Comparison of ENCODE assay signal across 22 mouse cellular contexts in genomic region chr10:117760831-117761335, GRCm38 (mm10). TPM values are rescaled to one million over a fixed set of nuclear protein-coding genes. Genes with fewer than 3 reads are reported as not detected.
DNase-seq lines count a peak whose midpoint lies in the region; ATAC-seq lines count a peak whose summit lies in the region.
"Had no signal": no experiment of that assay in that cellular context is flagged by ENCODE, and none has a peak within 500 bp of the region (broad histone marks: within the 10 kb centered on the region; RNA-seq: fewer than 3 reads in every experiment).

No protein-coding gene starts in this region.

- peaks cover 46% of the 10 kb centered on the region for H3K36me3 ChIP-seq in midbrain, embryonic 11.5 days (ENCODE audit: control insufficient read depth, insufficient read depth, low read length)
- peaks cover 92% of the 10 kb centered on the region for H3K36me3 ChIP-seq in midbrain, embryonic 13.5 days
- peaks cover 96% of the 10 kb centered on the region for H3K36me3 ChIP-seq in hindbrain, embryonic 14.5 days (replicated peaks; ENCODE audit: control insufficient read depth, insufficient read depth)

- no peak overlapping the region for H3K4me3 ChIP-seq in midbrain, embryonic 11.5 days (ENCODE audit: low read depth, low read length)
- H3K4me3 ChIP-seq in midbrain, embryonic 13.5 days (replicated peaks): no peak overlapping the region
- no peak overlapping the region for H3K4me3 ChIP-seq in hindbrain, embryonic 14.5 days (replicated peaks; ENCODE audit: low read length)

- H3K4me1 ChIP-seq in midbrain, embryonic 11.5 days (ENCODE audit: control insufficient read depth, insufficient read depth, low read length): no peaks in the 10 kb centered on the region
- no peaks in the 10 kb centered on the region for H3K4me1 ChIP-seq in midbrain, embryonic 13.5 days (replicated peaks)
- no peaks in the 10 kb centered on the region for H3K4me1 ChIP-seq in hindbrain, embryonic 14.5 days (replicated peaks; ENCODE audit: control insufficient read depth, insufficient read depth, low read length)

- DNase-seq in midbrain, embryonic 11.5 days (ENCODE audit: low spot score, missing footprints): peak; percentile 65
- DNase-seq in 3T3-L1 (ENCODE audit: low read depth, low spot score): peak; percentile 94
- DNase-seq in hindbrain, embryonic 14.5 days (ENCODE audit: low spot score): no peak
- DNase-seq: adrenal gland, adult 2 months; adrenal gland, adult 8-10 months; adrenal gland, postnatal 10 days; adrenal gland, postnatal 14 days; adrenal gland, postnatal 25 days; adrenal gland, postnatal 36 days; B cell, adult 2 months; cerebellum, adult 11 months; cerebellum, adult 11-12 months; cerebellum, adult 18-20 months; cerebellum, adult 2 months had no signal

- no peak for ATAC-seq in midbrain, embryonic 11.5 days (ENCODE audit: low FRiP score)
- no peak for ATAC-seq in midbrain, embryonic 13.5 days
- ATAC-seq in erythroblast, adult 5-6 weeks (replicated peaks; ENCODE audit: low FRiP score, poor library complexity, severe bottlenecking): 0 out of 2 replicates have a peak, but pooled peaks have one; percentile 11
- no peak for ATAC-seq in megakaryocyte, adult 5-6 weeks (ENCODE audit: poor library complexity, severe bottlenecking)
- no peak for ATAC-seq in hindbrain, embryonic 14.5 days (ENCODE audit: low FRiP score)
- ATAC-seq: activated CD4-positive, CD25-positive, alpha-beta regulatory T cell, adult 4 months; CD4-positive, CD25-positive, alpha-beta regulatory T cell, adult 4 months; Patski had no signal

- 96% methylated on average over 9 of the region's 9 CpGs for WGBS in midbrain, embryonic 11.5 days
- WGBS in midbrain, embryonic 13.5 days: 97% methylated on average over 9 of the region's 9 CpGs
- 96% methylated on average over 9 of the region's 9 CpGs for WGBS in hindbrain, embryonic 14.5 days

- no peaks in the 10 kb centered on the region for H3K27me3 ChIP-seq in midbrain, embryonic 11.5 days (ENCODE audit: control insufficient read depth, insufficient read depth, low read length)
- no peaks in the 10 kb centered on the region for H3K27me3 ChIP-seq in midbrain, embryonic 13.5 days
- H3K27me3 ChIP-seq in hindbrain, embryonic 14.5 days (ENCODE audit: control insufficient read depth, insufficient read depth, low read length): no peaks in the 10 kb centered on the region
- H3K27me3 ChIP-seq: CH12.LX, Patski had no signal

- no peak overlapping the region for H3K4me2 ChIP-seq in midbrain, embryonic 11.5 days
- H3K4me2 ChIP-seq in midbrain, embryonic 13.5 days (replicated peaks): no peak overlapping the region
- no peak overlapping the region for H3K4me2 ChIP-seq in hindbrain, embryonic 14.5 days (replicated peaks)

- no peak overlapping the region for H3K27ac ChIP-seq in midbrain, embryonic 11.5 days (ENCODE audit: low read depth, low read length)
- H3K27ac ChIP-seq in midbrain, embryonic 13.5 days: no peak overlapping the region
- H3K27ac ChIP-seq in hindbrain, embryonic 14.5 days: no peak overlapping the region

- no peaks in the 10 kb centered on the region for H3K9me3 ChIP-seq in midbrain, embryonic 11.5 days (ENCODE audit: control insufficient read depth, low read length)
- no peaks in the 10 kb centered on the region for H3K9me3 ChIP-seq in midbrain, embryonic 13.5 days
- H3K9me3 ChIP-seq in hindbrain, embryonic 14.5 days (ENCODE audit: control insufficient read depth, low read length): no peaks in the 10 kb centered on the region
- H3K9me3 ChIP-seq: G1E had no signal

- no peak overlapping the region for H3K9ac ChIP-seq in midbrain, embryonic 11.5 days (ENCODE audit: low read length)
- no peak overlapping the region for H3K9ac ChIP-seq in midbrain, embryonic 13.5 days (replicated peaks)
- no peak overlapping the region for H3K9ac ChIP-seq in hindbrain, embryonic 14.5 days

RNA-seq across cellular contexts. Expression of gene Slc35e3, which starts 14.7 kb away (rescaled TPM):
- polyA plus RNA-seq in midbrain, embryonic 11.5 days (2014; fragmentation: Nextera tagmentation; extraction: Ambion mirVana): 21.4 TPM in 2 replicates
- polyA plus RNA-seq in midbrain, embryonic 13.5 days (2015; fragmentation: Nextera tagmentation; extraction: Ambion mirVana): 32.4 and 33.1 TPM in 2 replicates
- total RNA-seq in erythroblast, adult 5-6 weeks (2015; ENCODE audit: low replicate concordance): 0.38 and 0.84 TPM in 2 replicates
- total RNA-seq in erythroblast, adult 5-6 weeks (2017; ENCODE audit: low replicate concordance): 0.43 and 1.1 TPM in 2 replicates
- 4.2 and 5.3 TPM in 2 replicates for total RNA-seq in megakaryocyte, adult 5-6 weeks (2015)
- 5.3 and 7.8 TPM in 2 replicates for total RNA-seq in megakaryocyte, adult 5-6 weeks (2017)
- 24.8 and 28.9 TPM in 2 replicates for polyA plus RNA-seq in hindbrain, embryonic 14.5 days (2014; fragmentation: Nextera tagmentation; extraction: Ambion mirVana)

RNA-seq across cellular contexts. Expression of gene Nup107, which starts 31.6 kb away (rescaled TPM):
- 95.1 and 99.0 TPM in 2 replicates for polyA plus RNA-seq in midbrain, embryonic 11.5 days (2014; fragmentation: Nextera tagmentation; extraction: Ambion mirVana)
- 44.9 and 45.1 TPM in 2 replicates for polyA plus RNA-seq in midbrain, embryonic 13.5 days (2015; fragmentation: Nextera tagmentation; extraction: Ambion mirVana)
- 14.6 and 42.2 TPM in 2 replicates for total RNA-seq in erythroblast, adult 5-6 weeks (2015; ENCODE audit: low replicate concordance)
- 24.7 and 26.9 TPM in 2 replicates for total RNA-seq in erythroblast, adult 5-6 weeks (2017; ENCODE audit: low replicate concordance)
- 50.3 and 50.9 TPM in 2 replicates for total RNA-seq in megakaryocyte, adult 5-6 weeks (2015)
- 57.7 and 68.7 TPM in 2 replicates for total RNA-seq in megakaryocyte, adult 5-6 weeks (2017)
- polyA plus RNA-seq in hindbrain, embryonic 14.5 days (2014; fragmentation: Nextera tagmentation; extraction: Ambion mirVana): 37.7 and 39.1 TPM in 2 replicates

RNA-seq across cellular contexts. Expression of gene Mdm2, which starts 50.3 kb away (rescaled TPM):
- polyA plus RNA-seq in midbrain, embryonic 11.5 days (2014; fragmentation: Nextera tagmentation; extraction: Ambion mirVana): 67.5 and 74.3 TPM in 2 replicates
- polyA plus RNA-seq in midbrain, embryonic 13.5 days (2015; fragmentation: Nextera tagmentation; extraction: Ambion mirVana): 65.5 and 67.5 TPM in 2 replicates
- 29.8 and 38.7 TPM in 2 replicates for total RNA-seq in erythroblast, adult 5-6 weeks (2015; ENCODE audit: low replicate concordance)
- total RNA-seq in erythroblast, adult 5-6 weeks (2017; ENCODE audit: low replicate concordance): 28.7 and 41.1 TPM in 2 replicates
- 86.3 and 89.1 TPM in 2 replicates for total RNA-seq in megakaryocyte, adult 5-6 weeks (2015)
- 80.3 and 117 TPM in 2 replicates for total RNA-seq in megakaryocyte, adult 5-6 weeks (2017)
- polyA plus RNA-seq in hindbrain, embryonic 14.5 days (2014; fragmentation: Nextera tagmentation; extraction: Ambion mirVana): 47.2 and 48.4 TPM in 2 replicates
